ENCODE assay signal across 8 mouse cellular contexts in genomic region chr2:30063791-30064190, GRCm38 (mm10). TPM values are rescaled to one million over a fixed set of nuclear protein-coding genes. Genes with fewer than 3 reads are reported as not detected.
DNase-seq lines count a peak whose midpoint lies in the region; ATAC-seq lines count a peak whose summit lies in the region.

No protein-coding gene starts in this region.

- no peaks in the 10 kb centered on the region for H3K27me3 ChIP-seq in lung, embryonic 16.5 days (ENCODE audit: control insufficient read depth, insufficient read depth, low read depth, low read length)
- no peaks in the 10 kb centered on the region for H3K27me3 ChIP-seq in embryonic facial prominence, embryonic 14.5 days (replicated peaks; ENCODE audit: control insufficient read depth, insufficient read depth, low read length)
- no peaks in the 10 kb centered on the region for H3K27me3 ChIP-seq in limb, embryonic 11.5 days (ENCODE audit: control insufficient read depth, insufficient read depth, low read length)
- H3K27me3 ChIP-seq in neural tube, embryonic 14.5 days (ENCODE audit: control insufficient read depth, insufficient read depth, low read length): no peaks in the 10 kb centered on the region

- peaks cover 35% of the 10 kb centered on the region for H3K4me1 ChIP-seq in lung, embryonic 16.5 days (replicated peaks; ENCODE audit: control insufficient read depth, insufficient read depth, low read length)
- peaks cover 27% of the 10 kb centered on the region for H3K4me1 ChIP-seq in embryonic facial prominence, embryonic 14.5 days (ENCODE audit: control insufficient read depth, insufficient read depth, low read length)
- peaks cover 22% of the 10 kb centered on the region for H3K4me1 ChIP-seq in limb, embryonic 11.5 days (ENCODE audit: control insufficient read depth, insufficient read depth, low read length)
- H3K4me1 ChIP-seq in neural tube, embryonic 14.5 days (ENCODE audit: control insufficient read depth, insufficient read depth, low read length): peaks cover 18% of the 10 kb centered on the region; the same call in 1 of the 2 replicates

- peak overlapping the region; percentile 97 for H3K27ac ChIP-seq in lung, embryonic 16.5 days (ENCODE audit: low read length)
- peak overlapping the region; percentile 1; the same call in 1 of the 2 replicates for H3K27ac ChIP-seq in embryonic facial prominence, embryonic 14.5 days (replicated peaks; ENCODE audit: low read depth, low read length)
- no peak overlapping the region for H3K27ac ChIP-seq in limb, embryonic 11.5 days (replicated peaks; ENCODE audit: low read depth, low read length)
- H3K27ac ChIP-seq in neural tube, embryonic 14.5 days (ENCODE audit: low read depth, low read length): no peak overlapping the region

- no peaks in the 10 kb centered on the region for H3K9me3 ChIP-seq in lung, embryonic 16.5 days (ENCODE audit: control insufficient read depth, low read length)
- H3K9me3 ChIP-seq in embryonic facial prominence, embryonic 14.5 days (ENCODE audit: control insufficient read depth, low read length): no peaks in the 10 kb centered on the region
- no peaks in the 10 kb centered on the region for H3K9me3 ChIP-seq in limb, embryonic 11.5 days (ENCODE audit: control insufficient read depth, low read length)
- no peaks in the 10 kb centered on the region for H3K9me3 ChIP-seq in neural tube, embryonic 14.5 days (ENCODE audit: control insufficient read depth, low read length)

- ATAC-seq in lung, embryonic 16.5 days (ENCODE audit: low read depth): no peak
- no peak for ATAC-seq in embryonic facial prominence, embryonic 14.5 days (ENCODE audit: low read depth)
- ATAC-seq in limb, embryonic 11.5 days (ENCODE audit: insufficient number of reproducible peaks, low FRiP score, low TSS enrichment, low read depth): no peak
- ATAC-seq in neural tube, embryonic 14.5 days (ENCODE audit: low read depth): no peak

- H3K4me3 ChIP-seq in lung, embryonic 16.5 days (ENCODE audit: low read length): peak overlapping the region; percentile 64
- H3K4me3 ChIP-seq in embryonic facial prominence, embryonic 14.5 days (ENCODE audit: low read depth, low read length): peak overlapping the region; percentile 58
- peak overlapping the region; percentile 60 for H3K4me3 ChIP-seq in limb, embryonic 11.5 days (ENCODE audit: low read depth, low read length)
- H3K4me3 ChIP-seq in neural tube, embryonic 14.5 days (ENCODE audit: low read depth, low read length): no peak overlapping the region; the same call in 1 of the 2 replicates

- H3K9ac ChIP-seq in lung, embryonic 16.5 days (ENCODE audit: low read length): peak overlapping the region; percentile 85
- H3K9ac ChIP-seq in embryonic facial prominence, embryonic 14.5 days (ENCODE audit: low read depth, low read length): peak overlapping the region; percentile 80
- peak overlapping the region; percentile 77; the same call in 1 of the 2 replicates for H3K9ac ChIP-seq in limb, embryonic 11.5 days (ENCODE audit: low read length)
- H3K9ac ChIP-seq in neural tube, embryonic 14.5 days (replicated peaks; ENCODE audit: low read depth, low read length): no peak overlapping the region

- H3K36me3 ChIP-seq in lung, embryonic 16.5 days (ENCODE audit: control insufficient read depth, insufficient read depth, low read length): peaks cover 5% of the 10 kb centered on the region; the same call in 1 of the 2 replicates
- peaks cover 11% of the 10 kb centered on the region for H3K36me3 ChIP-seq in embryonic facial prominence, embryonic 14.5 days (ENCODE audit: control insufficient read depth, insufficient read depth, low read length)
- H3K36me3 ChIP-seq in limb, embryonic 11.5 days (ENCODE audit: control insufficient read depth, insufficient read depth, low read length): peaks cover 2% of the 10 kb centered on the region; the same call in 1 of the 2 replicates
- peaks cover 6% of the 10 kb centered on the region; the same call in 1 of the 2 replicates for H3K36me3 ChIP-seq in neural tube, embryonic 14.5 days (ENCODE audit: control insufficient read depth, insufficient read depth, low read length)

- no peak for DNase-seq in lung, postnatal 14 days
- DNase-seq in embryonic facial prominence, embryonic 14.5 days (ENCODE audit: low spot score): no peak
- no peak for DNase-seq in limb, embryonic 11.5 days (ENCODE audit: low spot score)
- DNase-seq in left cerebral cortex, adult 8-10 months (ENCODE audit: low spot score in 2 of 2): no peak
- no peak for DNase-seq in adipocyte (ENCODE audit: low spot score)
- DNase-seq in layer of hippocampus, adult 18-20 months (ENCODE audit: low spot score in 2 of 2): no peak

- H3K4me2 ChIP-seq in lung, embryonic 16.5 days (ENCODE audit: low read depth, low read length): peak overlapping the region; percentile 79
- H3K4me2 ChIP-seq in embryonic facial prominence, embryonic 14.5 days (ENCODE audit: low read depth, low read length): peak overlapping the region; percentile 73
- peak overlapping the region; percentile 65 for H3K4me2 ChIP-seq in limb, embryonic 11.5 days (ENCODE audit: low read depth, severe bottlenecking)
- H3K4me2 ChIP-seq in neural tube, embryonic 14.5 days (ENCODE audit: low read depth, low read length): peak overlapping the region; percentile 91; the same call in 1 of the 2 replicates

- WGBS in lung, embryonic 16.5 days: 13% methylated on average over 3 of the region's 3 CpGs
- WGBS in embryonic facial prominence, embryonic 14.5 days: 8% methylated on average over 3 of the region's 3 CpGs
- WGBS in limb, embryonic 11.5 days: 10% methylated on average over 3 of the region's 3 CpGs
- WGBS in neural tube, embryonic 14.5 days: 10% methylated on average over 3 of the region's 3 CpGs

RNA-seq across cellular contexts. Expression of gene Set, which starts 6.6 kb away (rescaled TPM):
- polyA plus RNA-seq in lung, embryonic 16.5 days (2015; fragmentation: Nextera tagmentation; extraction: Ambion mirVana): 350 and 369 TPM in 2 replicates
- 351 and 393 TPM in 2 replicates for polyA plus RNA-seq in embryonic facial prominence, embryonic 14.5 days (2014; fragmentation: Nextera tagmentation; extraction: Ambion mirVana)
- 780 and 808 TPM in 2 replicates for polyA plus RNA-seq in limb, embryonic 11.5 days (2014; fragmentation: Nextera tagmentation; extraction: Ambion mirVana)
- polyA plus RNA-seq in neural tube, embryonic 14.5 days (2014; fragmentation: Nextera tagmentation; extraction: Ambion mirVana): 315 and 363 TPM in 2 replicates
- 100 to 1,000 TPM; 190 to 221 (median 207) TPM for total RNA-seq in left cerebral cortex, adult 8-10 months (2022)
- total RNA-seq in layer of hippocampus, adult 18-20 months (2021): 100 to 1,000 TPM; 192 to 199 TPM

RNA-seq across cellular contexts. Expression of gene Pkn3, which starts 13.7 kb away (rescaled TPM):
- 14.2 and 16.7 TPM in 2 replicates for polyA plus RNA-seq in lung, embryonic 16.5 days (2015; fragmentation: Nextera tagmentation; extraction: Ambion mirVana)
- 5.6 and 7.6 TPM in 2 replicates for polyA plus RNA-seq in embryonic facial prominence, embryonic 14.5 days (2014; fragmentation: Nextera tagmentation; extraction: Ambion mirVana)
- polyA plus RNA-seq in limb, embryonic 11.5 days (2014; fragmentation: Nextera tagmentation; extraction: Ambion mirVana): 9.0 and 10.6 TPM in 2 replicates
- polyA plus RNA-seq in neural tube, embryonic 14.5 days (2014; fragmentation: Nextera tagmentation; extraction: Ambion mirVana): 0.70 and 1.5 TPM in 2 replicates
- 1 to 10 TPM; 1.9 to 4.5 (median 2.3) TPM for total RNA-seq in left cerebral cortex, adult 8-10 months (2022)
- total RNA-seq in layer of hippocampus, adult 18-20 months (2021): 1 to 10 TPM; 2.1 to 3.8 TPM

RNA-seq across cellular contexts. Expression of gene Wdr34, which starts 15.1 kb away (rescaled TPM):
- polyA plus RNA-seq in lung, embryonic 16.5 days (2015; fragmentation: Nextera tagmentation; extraction: Ambion mirVana): 29.4 and 32.9 TPM in 2 replicates
- polyA plus RNA-seq in embryonic facial prominence, embryonic 14.5 days (2014; fragmentation: Nextera tagmentation; extraction: Ambion mirVana): 29.0 and 33.7 TPM in 2 replicates
- polyA plus RNA-seq in limb, embryonic 11.5 days (2014; fragmentation: Nextera tagmentation; extraction: Ambion mirVana): 32.6 and 32.8 TPM in 2 replicates
- 57.4 and 74.1 TPM in 2 replicates for polyA plus RNA-seq in neural tube, embryonic 14.5 days (2014; fragmentation: Nextera tagmentation; extraction: Ambion mirVana)
- total RNA-seq in left cerebral cortex, adult 8-10 months (2022): 10 to 100 TPM; 38.7 to 43.4 (median 42.1) TPM
- total RNA-seq in layer of hippocampus, adult 18-20 months (2021): 10 to 100 TPM; 38.3 to 39.4 TPM

RNA-seq across cellular contexts. Expression of gene Zdhhc12, which starts 29.7 kb away (rescaled TPM):
- polyA plus RNA-seq in lung, embryonic 16.5 days (2015; fragmentation: Nextera tagmentation; extraction: Ambion mirVana): 32.0 and 33.5 TPM in 2 replicates
- polyA plus RNA-seq in embryonic facial prominence, embryonic 14.5 days (2014; fragmentation: Nextera tagmentation; extraction: Ambion mirVana): 26.1 and 28.9 TPM in 2 replicates
- 32.1 and 34.1 TPM in 2 replicates for polyA plus RNA-seq in limb, embryonic 11.5 days (2014; fragmentation: Nextera tagmentation; extraction: Ambion mirVana)
- 24.6 and 28.8 TPM in 2 replicates for polyA plus RNA-seq in neural tube, embryonic 14.5 days (2014; fragmentation: Nextera tagmentation; extraction: Ambion mirVana)
- total RNA-seq in left cerebral cortex, adult 8-10 months (2022): 10 to 100 TPM in 1 of 4 experiments, 1 to 10 TPM in 3; 6.8 to 10.5 (median 8.9) TPM
- 10 to 100 TPM in 1 of 2 experiments, 1 to 10 TPM in 1; 7.9 to 10.5 TPM for total RNA-seq in layer of hippocampus, adult 18-20 months (2021)

Comparison
In these comparisons a context has a peak if more than half of its experiments do, and no peak if none do; other contexts are left out.
1. H3K27ac ChIP-seq: peak in lung, embryonic 16.5 days (single experiment) and embryonic facial prominence, embryonic 14.5 days (single experiment); none in limb, embryonic 11.5 days (single experiment) and neural tube, embryonic 14.5 days (single experiment).
2. Peak in every context shown above with its lines, with median percentiles within 50 percentile points of each other: H3K4me2 ChIP-seq.